Mouse (Mus musculus) liver, adult 2 months (tissue): ENCODE data around the gene Neto2. TPM values are rescaled to one million over a fixed set of nuclear protein-coding genes. Genes with fewer than 3 reads are reported as not detected.

Source experiments
- DNase-seq: peaks from one replicate; pipeline ENCODE4 v3.0.0-alpha.2; 2011; ENCODE audit warnings: low read depth, low spot score; ENCODE audit errors: extremely low read depth
- H3K27ac ChIP-seq: fragments of 200-500 bp; replicated peaks from 2 replicates; pipeline ENCODE4 v1.5.1; 2012; ENCODE audit warnings: low read depth, mild to moderate bottlenecking, control low read depth, inconsistent platforms, low read length; ENCODE audit not compliant: insufficient read depth
- H3K27me3 ChIP-seq: fragments of 200-500 bp; 2 replicates; pipeline ENCODE4 v1.6.1; 2012; ENCODE audit warnings: mild to moderate bottlenecking, moderate library complexity, low read length, inconsistent platforms; ENCODE audit not compliant: control insufficient read depth, insufficient read depth
- H3K36me3 ChIP-seq: fragments of 200-500 bp; 2 replicates; pipeline ENCODE4 v1.6.1; 2012; ENCODE audit warnings: low read length, inconsistent platforms; ENCODE audit not compliant: control insufficient read depth, insufficient read depth
- H3K4me1 ChIP-seq: fragments of 200-500 bp; 2 replicates; pipeline ENCODE4 v1.6.1; 2011; ENCODE audit warnings: low read length; ENCODE audit not compliant: control insufficient read depth, insufficient read depth
- H3K4me3 ChIP-seq: fragments of 200-500 bp; 2 replicates; pipeline ENCODE4 v1.5.1; 2011; ENCODE audit warnings: low read depth, mild to moderate bottlenecking, control low read depth, low read length, moderate library complexity; ENCODE audit not compliant: insufficient read depth
- H3K79me2 ChIP-seq: fragments of 200-500 bp; 2 replicates; pipeline ENCODE4 v1.6.1; 2012; ENCODE audit warnings: inconsistent platforms, mild to moderate bottlenecking, low read length, moderate library complexity; ENCODE audit not compliant: control insufficient read depth, insufficient read depth
- H3K9ac ChIP-seq: fragments of 200-500 bp; 2 replicates; pipeline ENCODE4 v1.6.1; 2012; ENCODE audit warnings: low read depth, mild to moderate bottlenecking, control low read depth, inconsistent platforms, low read length
- CTCF ChIP-seq: fragments of 200-500 bp; IDR thresholded peaks from 2 replicates; pipeline ENCODE4 v1.5.1; 2011; ENCODE audit warnings: low read depth, low read length, control low read depth
- POLR2A ChIP-seq: fragments of 200-500 bp; IDR thresholded peaks from 2 replicates; pipeline ENCODE4 v1.6.1; 2011; ENCODE audit warnings: low read length, control low read depth; ENCODE audit not compliant: insufficient read depth; ENCODE audit errors: extremely low read depth
- WGBS: fragments of 180-500 bp; shearing (Covaris S2); methylation state at CpG from one replicate; pipeline ENCODE4 v1.1.7; 2018; 5-methylcytosine and 5-hydroxymethylcytosine counted together
- polyA plus RNA-seq: library from polyadenylated mRNA; depleted of rRNA; stranded (reverse); fragments of >200 nt; gene quantifications from 2 replicates; pipeline ENCODE4 v1.2.3, GENCODE M21; 2012
- total RNA-seq: library from RNA; depleted of rRNA; stranded (reverse); fragments of >200 nt; gene quantifications from 2 replicates; pipeline ENCODE4 v1.2.3, GENCODE M21; 2014

The Neto2 gene
- total and polyA plus RNA-seq, 2 experiments: 0.02 to 0.18 TPM

DNA sequence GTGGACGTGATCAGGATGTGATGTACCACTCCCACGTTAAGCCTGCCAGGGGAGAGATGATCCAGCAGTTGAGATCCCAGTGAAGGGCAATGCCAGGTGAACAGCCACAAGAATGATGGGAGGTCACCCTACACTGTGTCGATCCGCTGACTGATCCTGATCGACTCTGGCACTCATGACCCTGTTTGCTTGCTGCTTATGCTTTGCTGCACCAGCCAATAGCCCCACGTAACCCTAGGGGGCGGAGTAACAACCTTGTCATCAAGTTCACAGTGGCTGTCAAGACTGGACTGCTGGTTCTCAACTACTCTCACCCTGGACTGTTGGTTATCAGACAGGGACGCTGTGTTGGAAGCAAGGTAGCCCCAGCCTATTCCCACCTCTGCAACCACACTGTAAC is 99.0 kb downstream of the Neto2 start:
- no peak for TF ChIP-seq CTCF
- no peak for TF ChIP-seq POLR2A
- WGBS: 26% methylated on average over 8 of the region's 8 CpGs

DNA sequence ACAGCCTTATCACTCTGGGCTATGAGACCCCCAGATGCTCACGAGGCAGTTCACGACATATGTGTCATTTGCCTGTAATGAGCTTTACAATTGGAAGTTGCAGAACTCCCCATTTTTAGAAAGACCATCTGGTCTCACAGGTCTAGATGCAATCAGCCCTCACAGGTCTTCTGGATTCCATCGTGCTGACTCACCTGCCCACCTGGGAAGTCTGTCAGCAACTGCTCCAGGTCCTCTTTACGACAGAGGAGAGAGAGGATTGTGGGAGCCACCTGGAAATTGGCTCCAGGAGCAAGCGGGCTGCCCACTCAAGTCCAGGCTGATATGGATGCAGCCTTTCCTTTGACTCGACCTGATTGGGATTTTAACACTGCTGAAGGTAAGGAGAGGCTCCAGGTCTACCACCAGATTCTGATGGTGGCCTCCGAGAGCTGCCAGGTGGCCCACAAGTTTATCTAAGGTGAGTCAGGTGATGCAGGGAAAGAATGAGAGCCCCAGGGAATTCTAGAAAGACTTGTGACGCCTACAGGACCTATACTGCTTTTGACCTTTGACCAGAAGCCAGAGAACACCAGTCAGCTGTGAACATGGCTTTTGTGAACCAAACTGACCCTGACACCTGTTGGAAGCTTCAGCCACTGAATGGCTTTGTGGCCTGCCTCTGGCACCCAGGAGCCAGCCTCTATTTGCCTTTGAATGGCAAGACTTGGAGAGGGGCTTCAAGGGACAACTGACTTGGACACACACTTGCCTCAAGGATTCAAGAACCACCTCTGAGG is 103.1 kb downstream of the Neto2 start:
- H3K36me3 ChIP-seq: no peaks in the 10 kb centered on the region
- H3K4me3 ChIP-seq: no peak overlapping the region
- WGBS: 74% methylated on average over 8 of the region's 8 CpGs
- no peak overlapping the region for H3K27ac ChIP-seq
- TF ChIP-seq POLR2A: no peak
- no peak for TF ChIP-seq CTCF
- no peak overlapping the region for H3K9ac ChIP-seq
- no peaks in the 10 kb centered on the region for H3K27me3 ChIP-seq
- H3K79me2 ChIP-seq: no peaks in the 10 kb centered on the region
- no peak for DNase-seq
- H3K4me1 ChIP-seq: peaks cover 5% of the 10 kb centered on the region; the same call in 1 of the 2 replicates

More for the DNA sequence above, 99.0 kb downstream of the Neto2 start:
- peak overlapping the region; percentile 19; the same call in 1 of the 2 replicates for H3K9ac ChIP-seq
- H3K27me3 ChIP-seq: no peaks in the 10 kb centered on the region
- H3K79me2 ChIP-seq: no peaks in the 10 kb centered on the region
- no peaks in the 10 kb centered on the region for H3K36me3 ChIP-seq
- DNase-seq: peak; percentile 95
- H3K4me3 ChIP-seq: no peak overlapping the region
- peaks cover 10% of the 10 kb centered on the region for H3K4me1 ChIP-seq
- H3K27ac ChIP-seq: peak overlapping the region; percentile 49

DNA sequence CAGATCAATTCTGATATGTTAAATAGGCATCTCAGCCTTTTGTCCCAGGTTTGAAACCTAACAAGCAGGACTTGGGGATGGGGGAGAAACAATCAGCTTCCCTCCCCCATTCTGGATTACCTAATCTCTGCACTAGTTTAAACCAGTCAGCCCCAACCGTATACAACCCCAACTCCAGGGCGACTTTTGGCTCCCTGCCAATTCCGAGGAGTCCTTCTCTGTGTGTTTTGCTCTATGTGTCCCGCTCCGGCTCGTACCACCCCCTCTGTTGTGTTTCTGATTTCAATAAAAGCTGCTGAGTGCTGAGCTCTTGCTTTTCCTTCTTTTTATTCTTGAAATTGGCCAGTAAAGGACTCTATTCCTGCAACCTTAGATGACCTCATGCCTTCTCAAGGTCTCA is 105.3 kb downstream of the Neto2 start:
- Histone ChIP-seq H3K4me1 (peaks cover 3% of the 10 kb centered on the region; the same call in 1 of the 2 replicates), H3K36me3 (no peaks in the 10 kb centered on the region), H3K79me2 (no peaks in the 10 kb centered on the region), H3K9ac (no peak overlapping the region), H3K27me3 (no peaks in the 10 kb centered on the region), H3K4me3 (no peak overlapping the region), H3K27ac (no peak overlapping the region)
- no peak for TF ChIP-seq POLR2A
- DNase-seq: no peak
- 9% methylated on average over 6 of the region's 6 CpGs for WGBS

DNA sequence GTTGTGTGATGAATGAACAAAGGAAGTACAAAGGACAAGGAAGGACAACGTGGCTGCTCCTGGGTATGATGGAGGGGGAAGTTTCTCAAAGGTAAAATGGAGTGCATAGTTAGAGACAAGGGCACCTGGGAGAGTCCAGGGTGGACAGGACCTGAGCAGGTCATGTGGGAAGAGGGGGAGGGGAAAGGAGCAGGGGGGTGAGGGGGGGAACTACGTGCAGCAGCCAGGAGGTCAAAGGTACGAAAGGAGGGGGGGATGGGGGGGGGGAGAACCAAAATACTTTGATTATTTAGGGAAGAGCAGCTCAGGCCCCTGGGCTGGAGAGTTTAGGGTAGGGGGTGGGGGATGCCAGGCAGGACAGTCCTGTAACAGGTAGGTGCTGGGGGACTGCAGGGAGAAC is 105.7 kb downstream of the Neto2 start:
- Histone ChIP-seq H3K27ac (no peak overlapping the region), H3K4me3 (no peak overlapping the region), H3K4me1 (peaks cover 3% of the 10 kb centered on the region; the same call in 1 of the 2 replicates), H3K36me3 (no peaks in the 10 kb centered on the region), H3K9ac (no peak overlapping the region), H3K27me3 (no peaks in the 10 kb centered on the region), H3K79me2 (no peaks in the 10 kb centered on the region)
- TF ChIP-seq POLR2A: no peak
- TF ChIP-seq CTCF: no peak
- WGBS: 34% methylated on average over 3 of the region's 3 CpGs
- no peak for DNase-seq

DNA sequence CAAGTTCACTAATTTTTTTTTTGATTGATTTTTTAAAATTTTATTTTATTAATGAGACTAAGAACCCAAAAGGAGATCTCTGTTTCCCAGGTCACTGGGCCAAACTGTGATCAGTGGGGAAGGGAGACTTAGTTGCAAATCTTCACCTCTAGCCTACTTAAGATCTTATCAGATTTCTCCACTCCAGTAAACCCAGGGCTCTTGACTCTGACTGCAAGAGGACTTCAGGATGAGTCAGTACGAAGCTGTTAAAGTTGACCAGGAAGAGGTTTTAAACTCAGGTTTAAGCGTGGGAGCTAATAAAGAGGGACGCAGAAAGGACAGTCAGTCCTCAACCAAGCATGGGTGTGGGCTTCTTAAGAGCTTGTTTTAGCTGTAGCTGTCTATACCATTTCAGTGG is 107.4 kb downstream of the Neto2 start:
- H3K27ac ChIP-seq: no peak overlapping the region
- H3K27me3 ChIP-seq: no peaks in the 10 kb centered on the region
- H3K4me1 ChIP-seq: peaks cover 3% of the 10 kb centered on the region; the same call in 1 of the 2 replicates
- no peak overlapping the region for H3K4me3 ChIP-seq
- H3K9ac ChIP-seq: no peak overlapping the region
- 92% methylated on average over 3 of the region's 3 CpGs for WGBS
- no peaks in the 10 kb centered on the region for H3K79me2 ChIP-seq
- TF ChIP-seq CTCF: no peak
- no peak for TF ChIP-seq POLR2A
- DNase-seq: no peak
- no peaks in the 10 kb centered on the region for H3K36me3 ChIP-seq

DNA sequence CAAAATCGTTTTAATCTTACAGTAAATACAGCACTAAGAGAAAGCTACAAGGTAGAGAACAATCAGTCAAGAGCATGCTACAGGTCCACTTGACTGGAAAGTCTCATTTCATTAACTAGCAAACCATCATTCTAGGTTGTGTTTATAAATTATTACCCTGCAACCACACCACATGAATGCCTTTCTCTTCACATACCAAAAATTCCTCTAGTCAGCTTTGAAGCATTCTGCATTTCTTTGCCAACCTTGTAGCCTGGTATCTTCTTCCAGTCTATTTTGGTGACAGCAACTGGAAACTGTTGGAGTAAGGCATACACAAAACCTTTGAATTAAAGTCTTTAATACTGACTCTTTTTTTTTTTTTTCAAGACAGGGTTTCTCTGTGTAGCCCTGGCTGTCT is 109.2 kb downstream of the Neto2 start:
- 85% methylated on average over 1 of the region's 1 CpGs for WGBS
- Histone ChIP-seq H3K27ac (no peak overlapping the region), H3K36me3 (no peaks in the 10 kb centered on the region), H3K79me2 (no peaks in the 10 kb centered on the region), H3K9ac (no peak overlapping the region), H3K4me3 (no peak overlapping the region), H3K4me1 (peaks cover 3% of the 10 kb centered on the region; the same call in 1 of the 2 replicates), H3K27me3 (no peaks in the 10 kb centered on the region)
- TF ChIP-seq CTCF: no peak
- no peak for TF ChIP-seq POLR2A
- no peak for DNase-seq
